Mouse (Mus musculus) limb, embryonic 15.5 days (tissue): ENCODE results near the gene Zfp704. TPM values are rescaled to one million over a fixed set of nuclear protein-coding genes. Genes with fewer than 3 reads are reported as not detected.
A peak's percentile ranks its signal among the peaks of the same experiment; 100 is the strongest.

ENCODE experiments used
- ATAC-seq: fragments of 200-750 bp; cut with Nextera tagmentation; 2 replicates; pipeline ENCODE4 v1.8.0; 2017; ENCODE audit warnings: low read depth, moderate TSS enrichment; ENCODE audit not compliant: insufficient number of reproducible peaks, low FRiP score, low TSS enrichment
- H3K27ac ChIP-seq: fragments of 300-500 bp; sonication (generic); 2 replicates; pipeline ENCODE4 v1.5.1; 2015; ENCODE audit warnings: moderate library complexity, mild to moderate bottlenecking, inconsistent platforms
- H3K27me3 ChIP-seq: fragments of 300-500 bp; sonication (generic); 2 replicates; pipeline ENCODE4 v1.6.1; 2015; ENCODE audit warnings: inconsistent platforms
- H3K36me3 ChIP-seq: fragments of 300-500 bp; sonication (generic); 2 replicates; pipeline ENCODE4 v1.6.1; 2015; ENCODE audit warnings: inconsistent platforms
- H3K4me1 ChIP-seq: fragments of 300-500 bp; sonication (generic); 2 replicates; pipeline ENCODE4 v1.6.1; 2015; ENCODE audit warnings: inconsistent platforms
- H3K4me2 ChIP-seq: fragments of 300-500 bp; sonication (generic); 2 replicates; pipeline ENCODE4 v1.6.1; 2015; ENCODE audit warnings: mild to moderate bottlenecking, inconsistent platforms
- H3K4me3 ChIP-seq: fragments of 300-500 bp; sonication (generic); 2 replicates; pipeline ENCODE4 v1.5.1; 2015; ENCODE audit warnings: mild to moderate bottlenecking, inconsistent platforms
- H3K9ac ChIP-seq: fragments of 300-500 bp; sonication (generic); 2 replicates; pipeline ENCODE4 v1.6.1; 2015; ENCODE audit warnings: inconsistent platforms
- H3K9me3 ChIP-seq: fragments of 300-500 bp; sonication (generic); 2 replicates; pipeline ENCODE4 v1.6.1; 2016; ENCODE audit warnings: inconsistent platforms
- WGBS: fragments of 180-500 bp; shearing (Covaris S2); methylation state at CpG from one replicate; pipeline ENCODE4 v1.1.7; 2015; 5-methylcytosine and 5-hydroxymethylcytosine counted together
- polyA plus RNA-seq: library from polyadenylated mRNA; unstranded; fragments of >200 nt; fragmentation: Nextera tagmentation; extraction: Ambion mirVana; gene quantifications from 2 replicates; pipeline ENCODE4 v1.2.1, GENCODE M21; 2015

Zfp704 gene
- 8.6 and 9.4 TPM in 2 replicates for polyA plus RNA-seq

GRCm38 (mm10) chr3:9609581-9610341 is at the start of gene Zfp704:
Zfp704 (minus strand) TSS chr3:9610085.
- peak within 1 kb of the TSS; percentile 94 for H3K27ac ChIP-seq
- WGBS: under 1% methylated on average over 65 of the region's 97 CpGs
- no peaks in the 10 kb centered on the region for H3K9me3 ChIP-seq
- peak within 1 kb of the TSS; percentile 92 for H3K9ac ChIP-seq
- H3K4me2 ChIP-seq: peak within 1 kb of the TSS; percentile 76
- H3K27me3 ChIP-seq: no peaks in the 10 kb centered on the region
- H3K36me3 ChIP-seq: no peaks in the 10 kb centered on the region
- H3K4me3 ChIP-seq: peak within 1 kb of the TSS; percentile 82
- peak; percentile 86 for ATAC-seq
- H3K4me1 ChIP-seq: peaks cover 37% of the 10 kb centered on the region

GRCm38 (mm10) chr3:9633036-9634005 is 23.4 kb upstream of the Zfp704 start:
- no peaks in the 10 kb centered on the region for H3K9me3 ChIP-seq
- H3K27me3 ChIP-seq: peaks cover 7% of the 10 kb centered on the region; the same call in 1 of the 2 replicates
- H3K4me1 ChIP-seq: peaks cover 13% of the 10 kb centered on the region
- H3K36me3 ChIP-seq: no peaks in the 10 kb centered on the region
- ATAC-seq: no peak
- H3K9ac ChIP-seq: no peak overlapping the region
- no peak overlapping the region for H3K27ac ChIP-seq
- no peak overlapping the region for H3K4me2 ChIP-seq
- 80% methylated on average over 10 of the region's 10 CpGs for WGBS
- no peak overlapping the region for H3K4me3 ChIP-seq

- H3K4me3 ChIP-seq: peak overlapping the region; percentile 25
- peak overlapping the region; percentile 44 for H3K4me2 ChIP-seq
- ATAC-seq: no peak
- H3K9me3 ChIP-seq: no peaks in the 10 kb centered on the region
- peaks cover 13% of the 10 kb centered on the region for H3K4me1 ChIP-seq
- 0 out of 2 replicates have a peak overlapping the region, but pooled peaks have one; percentile 10 for H3K9ac ChIP-seq
- H3K36me3 ChIP-seq: no peaks in the 10 kb centered on the region
- H3K27ac ChIP-seq: no peak overlapping the region
- H3K27me3 ChIP-seq: peaks cover 7% of the 10 kb centered on the region; the same call in 1 of the 2 replicates
- 12% methylated on average over 17 of the region's 17 CpGs for WGBS
Observed at GRCm38 (mm10) chr3:9629951-9630350, 20.1 kb upstream of the Zfp704 start.

- Histone ChIP-seq H3K27me3 (peaks cover 7% of the 10 kb centered on the region; the same call in 1 of the 2 replicates), H3K4me1 (peaks cover 13% of the 10 kb centered on the region), H3K4me2 (no peak overlapping the region), H3K9ac (no peak overlapping the region), H3K9me3 (no peaks in the 10 kb centered on the region), H3K27ac (no peak overlapping the region), H3K4me3 (no peak overlapping the region), H3K36me3 (no peaks in the 10 kb centered on the region)
- ATAC-seq: no peak
- 66% methylated on average over 4 of the region's 4 CpGs for WGBS
Observed at GRCm38 (mm10) chr3:9628041-9628440, 18.2 kb upstream of the Zfp704 start.

- H3K27ac ChIP-seq: no peak overlapping the region
- H3K4me2 ChIP-seq: no peak overlapping the region
- WGBS: 47% methylated on average over 5 of the region's 5 CpGs
- H3K9me3 ChIP-seq: no peaks in the 10 kb centered on the region
- H3K36me3 ChIP-seq: no peaks in the 10 kb centered on the region
- peaks cover 7% of the 10 kb centered on the region; the same call in 1 of the 2 replicates for H3K27me3 ChIP-seq
- no peak for ATAC-seq
- no peak overlapping the region for H3K4me3 ChIP-seq
- H3K4me1 ChIP-seq: peaks cover 13% of the 10 kb centered on the region
- H3K9ac ChIP-seq: no peak overlapping the region
Observed at GRCm38 (mm10) chr3:9626149-9626548, 16.3 kb upstream of the Zfp704 start.

GRCm38 (mm10) chr3:9620611-9621010 is 10.7 kb upstream of the Zfp704 start:
- H3K36me3 ChIP-seq: no peaks in the 10 kb centered on the region
- 82% methylated on average over 12 of the region's 12 CpGs for WGBS
- H3K27me3 ChIP-seq: no peaks in the 10 kb centered on the region
- no peak overlapping the region for H3K4me2 ChIP-seq
- no peaks in the 10 kb centered on the region for H3K9me3 ChIP-seq
- no peak for ATAC-seq
- H3K4me1 ChIP-seq: peaks cover 3% of the 10 kb centered on the region; the same call in 1 of the 2 replicates
- H3K27ac ChIP-seq: no peak overlapping the region
- no peak overlapping the region for H3K4me3 ChIP-seq
- no peak overlapping the region for H3K9ac ChIP-seq

GRCm38 (mm10) chr3:9619562-9620275 is 9.8 kb upstream of the Zfp704 start:
- 64% methylated on average over 6 of the region's 6 CpGs for WGBS
- H3K4me3 ChIP-seq: no peak overlapping the region
- H3K9me3 ChIP-seq: no peaks in the 10 kb centered on the region
- ATAC-seq: no peak
- no peaks in the 10 kb centered on the region for H3K27me3 ChIP-seq
- H3K9ac ChIP-seq: no peak overlapping the region
- H3K4me1 ChIP-seq: peaks cover 6% of the 10 kb centered on the region; the same call in 1 of the 2 replicates
- H3K4me2 ChIP-seq: no peak overlapping the region
- no peak overlapping the region for H3K27ac ChIP-seq
- H3K36me3 ChIP-seq: no peaks in the 10 kb centered on the region

GRCm38 (mm10) chr3:9617101-9617500 is 7.2 kb upstream of the Zfp704 start:
- H3K27me3 ChIP-seq: no peaks in the 10 kb centered on the region
- no peaks in the 10 kb centered on the region for H3K9me3 ChIP-seq
- no peak for ATAC-seq
- H3K27ac ChIP-seq: no peak overlapping the region
- H3K4me3 ChIP-seq: no peak overlapping the region
- H3K36me3 ChIP-seq: no peaks in the 10 kb centered on the region
- WGBS: 33% methylated on average over 9 of the region's 9 CpGs
- H3K4me1 ChIP-seq: peaks cover 6% of the 10 kb centered on the region; the same call in 1 of the 2 replicates
- H3K4me2 ChIP-seq: no peak overlapping the region
- no peak overlapping the region for H3K9ac ChIP-seq

GRCm38 (mm10) chr3:9614676-9615075 is 4.8 kb upstream of the Zfp704 start:
- Histone ChIP-seq H3K9me3 (no peaks in the 10 kb centered on the region), H3K4me3 (no peak overlapping the region), H3K4me1 (peaks cover 14% of the 10 kb centered on the region; the same call in 1 of the 2 replicates)

GRCm38 (mm10) chr3:9614011-9614410 is 4.1 kb upstream of the Zfp704 start:
- Histone ChIP-seq H3K27me3 (no peaks in the 10 kb centered on the region), H3K4me1 (peaks cover 14% of the 10 kb centered on the region; the same call in 1 of the 2 replicates), H3K9me3 (no peaks in the 10 kb centered on the region), H3K4me2 (no peak overlapping the region), H3K36me3 (no peaks in the 10 kb centered on the region), H3K4me3 (no peak overlapping the region), H3K27ac (no peak overlapping the region), H3K9ac (no peak overlapping the region)
- ATAC-seq: no peak
- WGBS: 64% methylated on average over 8 of the region's 8 CpGs

More at GRCm38 (mm10) chr3:9614676-9615075, 4.8 kb upstream of the Zfp704 start:
- H3K27ac ChIP-seq: no peak overlapping the region
- no peak overlapping the region for H3K9ac ChIP-seq
- no peaks in the 10 kb centered on the region for H3K36me3 ChIP-seq
- 63% methylated on average over 12 of the region's 12 CpGs for WGBS
- H3K27me3 ChIP-seq: no peaks in the 10 kb centered on the region
- ATAC-seq: no peak
- no peak overlapping the region for H3K4me2 ChIP-seq

GRCm38 (mm10) chr3:9611226-9611625 is 1.3 kb upstream of the Zfp704 start:
- no peak overlapping the region for H3K27ac ChIP-seq
- peaks cover 33% of the 10 kb centered on the region for H3K4me1 ChIP-seq
- ATAC-seq: no peak
- no peaks in the 10 kb centered on the region for H3K27me3 ChIP-seq
- WGBS: 58% methylated on average over 4 of the region's 4 CpGs
- H3K36me3 ChIP-seq: no peaks in the 10 kb centered on the region
- no peak overlapping the region for H3K4me3 ChIP-seq
- no peaks in the 10 kb centered on the region for H3K9me3 ChIP-seq
- H3K4me2 ChIP-seq: no peak overlapping the region
- H3K9ac ChIP-seq: no peak overlapping the region
